Mouse (Mus musculus): Measurements from ENCODE around the gene Gjd2.

- TF ChIP-seq POLR2A (IDR thresholded peaks at IDR 0.05; ENCODE audit: borderline replicate concordance, extremely low read depth, insufficient read depth, insufficient read length, poor library complexity, severe bottlenecking): no peak
- no peak for TF ChIP-seq CTCF (IDR thresholded peaks at IDR 0.05; ENCODE audit: borderline replicate concordance, extremely low read depth, insufficient read depth, insufficient read length)
Measured at GRCm38 (mm10) chr2:113973950-113974349, 39.5 kb downstream of the Gjd2 start.

Measured in brain, embryonic 14.5 days (tissue).